Mouse (Mus musculus) C2C12 (cell line): ENCODE results near the gene Ccdc157. TPM values are rescaled to one million over a fixed set of nuclear protein-coding genes. Genes with fewer than 3 reads are reported as not detected.

ENCODE experiments used
- H3K27me3 ChIP-seq: one replicate; pipeline ENCODE4 v1.6.1; 2011; ENCODE audit not compliant: control insufficient read depth, insufficient read depth, insufficient read length
- H3K36me3 ChIP-seq: one replicate; pipeline ENCODE4 v1.6.1; 2011; ENCODE audit not compliant: control insufficient read depth, insufficient read depth
- H3K4me3 ChIP-seq: one replicate; pipeline ENCODE4 v1.5.1; 2011; ENCODE audit warnings: mild to moderate bottlenecking, control low read depth; ENCODE audit not compliant: poor library complexity, insufficient read depth, severe bottlenecking
- H3K79me2 ChIP-seq: one replicate; pipeline ENCODE4 v1.6.1; 2011; ENCODE audit not compliant: control insufficient read depth, insufficient read depth
- H3K79me3 ChIP-seq: one replicate; pipeline ENCODE4 v1.6.1; 2011; ENCODE audit warnings: low read depth, control low read depth
- H3ac ChIP-seq: one replicate; pipeline ENCODE3; 2011; ENCODE audit warnings: low read depth; ENCODE audit not compliant: control insufficient read depth, insufficient read length
- CEBPB ChIP-seq: IDR thresholded peaks from one replicate; pipeline ENCODE4 v1.6.1; 2011; ENCODE audit warnings: low read depth, mild to moderate bottlenecking, control low read depth, moderate library complexity
- CTCF ChIP-seq: IDR thresholded peaks from one replicate; pipeline ENCODE4 v1.5.1; 2011; ENCODE audit not compliant: control insufficient read depth, insufficient read depth, insufficient read length
- FOSL1 ChIP-seq: IDR thresholded peaks from one replicate; pipeline ENCODE4 v1.8.0; 2011; ENCODE audit warnings: mild to moderate bottlenecking, low read length; ENCODE audit not compliant: poor library complexity, insufficient read depth, severe bottlenecking
- MAX ChIP-seq: IDR thresholded peaks from one replicate; pipeline ENCODE4 v1.6.1; 2011; ENCODE audit warnings: mild to moderate bottlenecking, control low read depth
- MYOD1 ChIP-seq: IDR thresholded peaks from one replicate; pipeline ENCODE4 v1.6.1; 2011; ENCODE audit warnings: low read depth; ENCODE audit not compliant: control insufficient read depth, insufficient read length
- MYOG ChIP-seq: IDR thresholded peaks from one replicate; pipeline ENCODE4 v1.6.1; 2011; ENCODE audit not compliant: control insufficient read depth, insufficient read length; ENCODE audit errors: extremely low read depth
- USF1 ChIP-seq: IDR thresholded peaks from one replicate; pipeline ENCODE4 v1.6.1; 2011; ENCODE audit warnings: low read depth, mild to moderate bottlenecking, control low read depth, moderate library complexity
- polyA plus RNA-seq: library from polyadenylated mRNA; unstranded; fragments of >200 nt; fragmentation: generic; extraction: Trizol; gene quantifications from one replicate; pipeline ENCODE4 v1.2.1, GENCODE M21; 2012; ENCODE audit warnings: missing spikeins

Ccdc157 gene
- polyA plus RNA-seq, 1 experiment = 3.7 TPM

GRCm38 (mm10) chr11:4149886-4150285 lies 10.2 kb downstream of the Ccdc157 start:
- H3K79me2 ChIP-seq = no peaks in the 10 kb centered on the region
- H3K36me3 ChIP-seq = no peaks in the 10 kb centered on the region
- TF ChIP-seq CEBPB (no peak), FOSL1 (no peak), CTCF (no peak), USF1 (no peak), MAX (no peak), MYOD1 (no peak), MYOG (no peak)
- no peaks in the 10 kb centered on the region for H3K79me3 ChIP-seq
- no peak overlapping the region for H3ac ChIP-seq
- no peak overlapping the region for H3K4me3 ChIP-seq
- no peaks in the 10 kb centered on the region for H3K27me3 ChIP-seq

- TF ChIP-seq MAX (no peak), MYOG (no peak), FOSL1 (no peak), CTCF (no peak), CEBPB (no peak), MYOD1 (no peak)
- H3ac ChIP-seq = no peak overlapping the region
- no peaks in the 10 kb centered on the region for H3K79me2 ChIP-seq
- H3K79me3 ChIP-seq = no peaks in the 10 kb centered on the region
- no peaks in the 10 kb centered on the region for H3K27me3 ChIP-seq
- no peaks in the 10 kb centered on the region for H3K36me3 ChIP-seq
- no peak overlapping the region for H3K4me3 ChIP-seq
These were observed 11.4 kb downstream of the Ccdc157 start for GRCm38 (mm10) chr11:4148536-4149156.

- Histone ChIP-seq H3ac (no peak overlapping the region), H3K79me3 (no peaks in the 10 kb centered on the region), H3K27me3 (no peaks in the 10 kb centered on the region), H3K36me3 (no peaks in the 10 kb centered on the region), H3K4me3 (no peak overlapping the region), H3K79me2 (no peaks in the 10 kb centered on the region)
- TF ChIP-seq MYOD1 (no peak), MYOG (no peak), MAX (no peak), CEBPB (no peak), FOSL1 (no peak), USF1 (no peak), CTCF (no peak)
These were observed 12.0 kb downstream of the Ccdc157 start for GRCm38 (mm10) chr11:4148120-4148519.

GRCm38 (mm10) chr11:4147098-4147497 lies 13.0 kb downstream of the Ccdc157 start:
- TF ChIP-seq USF1 (no peak), CTCF (no peak), MAX (no peak), CEBPB (no peak), FOSL1 (no peak), MYOG (no peak), MYOD1 (no peak)
- Histone ChIP-seq H3K79me3 (no peaks in the 10 kb centered on the region), H3K4me3 (no peak overlapping the region), H3ac (no peak overlapping the region), H3K79me2 (no peaks in the 10 kb centered on the region), H3K36me3 (peaks cover 8% of the 10 kb centered on the region), H3K27me3 (no peaks in the 10 kb centered on the region)

GRCm38 (mm10) chr11:4146381-4146780 lies 13.7 kb downstream of the Ccdc157 start:
- H3K79me2 ChIP-seq = no peaks in the 10 kb centered on the region
- H3K36me3 ChIP-seq = peaks cover 15% of the 10 kb centered on the region
- no peaks in the 10 kb centered on the region for H3K27me3 ChIP-seq
- no peaks in the 10 kb centered on the region for H3K79me3 ChIP-seq
- no peak overlapping the region for H3ac ChIP-seq
- H3K4me3 ChIP-seq = no peak overlapping the region
- no peak for TF ChIP-seq CTCF
- no peak for TF ChIP-seq MYOD1
- TF ChIP-seq FOSL1 = no peak
- TF ChIP-seq MYOG = no peak
- no peak for TF ChIP-seq USF1
- TF ChIP-seq CEBPB = no peak
- TF ChIP-seq MAX = no peak

GRCm38 (mm10) chr11:4143281-4144062 lies 16.6 kb downstream of the Ccdc157 start:
- H3ac ChIP-seq = no peak overlapping the region
- H3K79me3 ChIP-seq = no peaks in the 10 kb centered on the region
- H3K4me3 ChIP-seq = no peak overlapping the region
- H3K36me3 ChIP-seq = peaks cover 33% of the 10 kb centered on the region
- TF ChIP-seq MYOD1 = no peak
- TF ChIP-seq USF1 = no peak
- no peak for TF ChIP-seq MAX
- no peak for TF ChIP-seq CTCF
- TF ChIP-seq FOSL1 = no peak
- TF ChIP-seq CEBPB = no peak
- TF ChIP-seq MYOG = no peak
- no peaks in the 10 kb centered on the region for H3K79me2 ChIP-seq
- H3K27me3 ChIP-seq = no peaks in the 10 kb centered on the region
